Mouse (Mus musculus) limb, embryonic 10.5 days (tissue): ENCODE data around the gene Elp4. TPM values are rescaled to one million over a fixed set of nuclear protein-coding genes. Genes with fewer than 3 reads are reported as not detected.

Experiments used
- DNase-seq: peaks from one replicate; pipeline ENCODE4 v3.0.0-alpha.2; 2017; ENCODE audit warnings: low spot score
- H3K27ac ChIP-seq: fragments of 300-500 bp; sonication (generic); 2 replicates; pipeline ENCODE4 v1.5.1; 2016; ENCODE audit warnings: mild to moderate bottlenecking
- H3K27me3 ChIP-seq: fragments of 300-500 bp; sonication (generic); 2 replicates; pipeline ENCODE4 v1.6.1; 2016; ENCODE audit warnings: low read depth, mild to moderate bottlenecking; ENCODE audit not compliant: poor library complexity, severe bottlenecking
- H3K36me3 ChIP-seq: fragments of 300-500 bp; sonication (generic); 2 replicates; pipeline ENCODE4 v1.6.1; 2016; ENCODE audit warnings: mild to moderate bottlenecking, moderate library complexity
- H3K4me1 ChIP-seq: fragments of 300-500 bp; sonication (generic); 2 replicates; pipeline ENCODE4 v1.6.1; 2016
- H3K4me3 ChIP-seq: fragments of 300-500 bp; sonication (generic); 2 replicates; pipeline ENCODE4 v1.5.1; 2016; ENCODE audit warnings: mild to moderate bottlenecking, moderate library complexity
- H3K9me3 ChIP-seq: fragments of 300-500 bp; sonication (generic); replicated peaks from 2 replicates; pipeline ENCODE4 v1.6.1; 2016; ENCODE audit warnings: mild to moderate bottlenecking
- WGBS: fragments of 180-500 bp; shearing (Covaris S2); methylation state at CpG from one replicate; pipeline ENCODE4 v1.1.7; 2016; 5-methylcytosine and 5-hydroxymethylcytosine counted together
- polyA plus RNA-seq: library from polyadenylated mRNA; unstranded; fragments of >200 nt; fragmentation: Nextera tagmentation; extraction: Ambion mirVana; gene quantifications from 2 replicates; pipeline ENCODE4 v1.2.1, GENCODE M21; 2016

Gene Elp4
- polyA plus RNA-seq, 1 experiment from 2014 or later = 48.7 TPM

DNA sequence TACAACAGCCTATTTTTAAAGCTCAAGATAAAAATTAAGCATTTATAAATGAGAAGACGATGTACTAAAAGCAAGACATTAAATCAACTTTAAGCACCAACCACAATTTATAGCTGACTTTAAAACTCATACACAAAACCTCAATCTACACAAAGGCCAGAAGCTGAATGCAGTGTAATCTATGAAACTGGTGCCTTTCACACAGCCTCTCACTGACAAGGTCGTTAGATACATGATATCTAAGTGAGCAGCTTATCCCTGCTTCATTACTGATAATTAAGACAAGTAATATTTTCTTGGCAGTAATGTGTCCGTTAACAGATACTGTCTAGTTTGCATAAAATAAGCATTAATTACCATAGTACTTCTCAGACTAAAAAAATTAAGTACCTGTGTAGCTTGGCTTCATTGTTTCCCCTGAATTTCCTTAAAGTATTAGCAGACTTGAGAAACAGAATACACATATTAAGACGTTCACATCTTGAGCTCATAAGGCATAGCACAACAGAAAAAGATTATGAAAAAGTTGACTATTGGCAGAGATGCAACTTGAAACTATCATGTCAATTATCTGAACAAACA is 134.5 kb downstream of the Elp4 start:
- Histone ChIP-seq H3K9me3 (no peaks in the 10 kb centered on the region), H3K27ac (no peak overlapping the region), H3K4me1 (no peaks in the 10 kb centered on the region), H3K27me3 (no peaks in the 10 kb centered on the region), H3K36me3 (no peaks in the 10 kb centered on the region), H3K4me3 (no peak overlapping the region)
- no peak for DNase-seq
- 86% methylated on average over 4 of the region's 4 CpGs for WGBS

GRCm38 (mm10) chr2:105753512-105753911 is 150.9 kb downstream of the Elp4 start:
- H3K36me3 ChIP-seq = no peaks in the 10 kb centered on the region
- H3K27me3 ChIP-seq = no peaks in the 10 kb centered on the region
- no peak overlapping the region for H3K4me3 ChIP-seq
- no peak overlapping the region for H3K27ac ChIP-seq
- no peaks in the 10 kb centered on the region for H3K4me1 ChIP-seq
- DNase-seq = no peak
- no peaks in the 10 kb centered on the region for H3K9me3 ChIP-seq
- WGBS = 85% methylated on average over 1 of the region's 1 CpGs

GRCm38 (mm10) chr2:105749111-105749510 is 155.3 kb downstream of the Elp4 start:
- Histone ChIP-seq H3K4me1 (no peaks in the 10 kb centered on the region), H3K4me3 (no peak overlapping the region), H3K36me3 (no peaks in the 10 kb centered on the region), H3K27me3 (no peaks in the 10 kb centered on the region), H3K27ac (no peak overlapping the region), H3K9me3 (no peaks in the 10 kb centered on the region)
- WGBS = 90% methylated on average over 5 of the region's 5 CpGs
- no peak for DNase-seq

GRCm38 (mm10) chr2:105746896-105747295 is 157.5 kb downstream of the Elp4 start:
- H3K4me1 ChIP-seq = no peaks in the 10 kb centered on the region
- no peak overlapping the region for H3K4me3 ChIP-seq
- 71% methylated on average over 7 of the region's 7 CpGs for WGBS
- no peak overlapping the region for H3K27ac ChIP-seq
- DNase-seq = no peak
- H3K27me3 ChIP-seq = no peaks in the 10 kb centered on the region
- no peaks in the 10 kb centered on the region for H3K36me3 ChIP-seq
- H3K9me3 ChIP-seq = no peaks in the 10 kb centered on the region

- no peaks in the 10 kb centered on the region for H3K36me3 ChIP-seq
- H3K27me3 ChIP-seq = no peaks in the 10 kb centered on the region
- no peak for DNase-seq
- no peaks in the 10 kb centered on the region for H3K9me3 ChIP-seq
- no peak overlapping the region for H3K4me3 ChIP-seq
- no peaks in the 10 kb centered on the region for H3K4me1 ChIP-seq
- no peak overlapping the region for H3K27ac ChIP-seq
Measured at GRCm38 (mm10) chr2:105736166-105736565, 168.2 kb downstream of the Elp4 start.

DNA sequence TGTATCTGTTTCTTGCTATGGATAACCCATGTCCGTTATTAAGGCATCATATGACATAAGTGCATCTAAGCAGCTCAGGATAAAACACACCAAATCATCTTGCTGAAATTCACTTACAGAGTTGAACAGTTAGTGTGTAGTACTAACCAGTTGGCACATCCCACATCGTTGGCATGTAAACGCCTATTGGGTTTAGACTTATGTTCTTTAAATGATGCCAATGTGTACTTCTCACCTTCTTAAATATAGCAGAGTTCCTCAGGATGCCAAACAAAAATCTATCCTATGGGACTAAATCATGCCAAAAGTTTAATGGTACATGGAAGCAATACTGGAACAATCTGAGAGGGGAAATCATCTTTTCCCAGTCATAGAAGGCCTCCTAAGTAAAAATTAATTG is 173.7 kb downstream of the Elp4 start:
- no peak for DNase-seq
- Histone ChIP-seq H3K36me3 (no peaks in the 10 kb centered on the region), H3K9me3 (no peaks in the 10 kb centered on the region), H3K4me1 (no peaks in the 10 kb centered on the region), H3K4me3 (no peak overlapping the region), H3K27me3 (no peaks in the 10 kb centered on the region), H3K27ac (no peak overlapping the region)
- 95% methylated on average over 3 of the region's 3 CpGs for WGBS

- no peak overlapping the region for H3K4me3 ChIP-seq
- WGBS = 84% methylated on average over 9 of the region's 9 CpGs
- H3K4me1 ChIP-seq = no peaks in the 10 kb centered on the region
- no peak for DNase-seq
- no peak overlapping the region for H3K27ac ChIP-seq
- H3K36me3 ChIP-seq = no peaks in the 10 kb centered on the region
- no peaks in the 10 kb centered on the region for H3K27me3 ChIP-seq
- H3K9me3 ChIP-seq = no peaks in the 10 kb centered on the region
Measured at GRCm38 (mm10) chr2:105726657-105727056, 177.7 kb downstream of the Elp4 start.

DNA sequence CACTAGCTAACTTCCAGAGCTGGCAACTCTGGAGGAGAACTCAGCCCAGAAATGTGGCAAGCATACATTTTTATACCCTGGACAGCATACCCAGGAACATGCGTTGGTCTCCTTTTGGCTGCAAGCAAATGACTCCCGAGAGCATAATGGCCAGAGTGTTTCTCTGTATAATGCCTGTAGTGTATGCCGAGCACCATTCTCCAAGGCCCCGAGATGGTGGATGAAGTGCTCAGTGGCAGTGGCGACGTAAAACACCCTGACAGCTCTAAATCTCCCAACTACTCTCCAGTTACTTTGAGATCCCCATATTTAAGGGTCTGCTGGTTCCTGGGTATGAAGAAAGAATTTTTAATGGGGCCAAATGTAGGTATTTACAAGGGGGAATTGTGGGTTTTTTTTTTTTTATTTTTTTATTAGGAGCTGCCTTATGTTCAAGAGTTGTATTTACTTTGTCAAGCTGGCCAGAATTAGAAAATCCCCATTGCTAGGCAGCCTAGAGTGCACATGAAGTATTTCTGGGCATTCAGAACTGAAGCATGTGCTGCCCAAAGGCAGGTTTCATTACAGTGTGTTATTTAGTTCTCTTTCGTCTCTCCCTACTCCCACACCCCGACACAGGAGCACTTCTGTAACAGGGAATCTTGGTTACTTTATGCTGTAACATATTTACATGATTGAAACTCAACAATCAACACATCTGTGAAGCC is 188.8 kb downstream of the Elp4 start:
- Histone ChIP-seq H3K9me3 (no peaks in the 10 kb centered on the region), H3K27me3 (no peaks in the 10 kb centered on the region), H3K36me3 (no peaks in the 10 kb centered on the region), H3K4me3 (no peak overlapping the region), H3K27ac (no peak overlapping the region), H3K4me1 (no peaks in the 10 kb centered on the region)
- WGBS = 82% methylated on average over 8 of the region's 8 CpGs
- DNase-seq = no peak

DNA sequence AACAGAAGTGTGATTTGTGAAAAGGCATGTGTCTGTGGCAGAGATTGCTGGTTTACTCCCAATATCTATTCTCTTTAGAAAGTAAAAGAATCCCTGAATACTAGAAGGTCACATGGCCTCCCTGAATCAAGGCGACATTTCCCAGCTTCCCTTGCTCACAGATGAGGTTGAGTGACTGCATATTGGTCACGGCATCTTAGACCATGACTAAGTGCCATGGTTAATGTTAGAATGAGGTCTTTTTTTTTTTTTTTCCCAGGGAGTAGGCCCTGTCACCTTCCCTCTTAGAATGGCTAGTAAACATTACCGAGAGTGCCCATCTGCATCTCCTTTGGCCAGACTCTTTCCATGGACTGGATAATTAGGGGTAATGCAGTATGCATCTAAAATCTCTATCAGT is 193.9 kb downstream of the Elp4 start:
- Histone ChIP-seq H3K4me1 (no peaks in the 10 kb centered on the region), H3K27me3 (no peaks in the 10 kb centered on the region), H3K27ac (no peak overlapping the region), H3K36me3 (no peaks in the 10 kb centered on the region), H3K4me3 (no peak overlapping the region), H3K9me3 (no peaks in the 10 kb centered on the region)
- DNase-seq = no peak
- 90% methylated on average over 3 of the region's 3 CpGs for WGBS

DNA sequence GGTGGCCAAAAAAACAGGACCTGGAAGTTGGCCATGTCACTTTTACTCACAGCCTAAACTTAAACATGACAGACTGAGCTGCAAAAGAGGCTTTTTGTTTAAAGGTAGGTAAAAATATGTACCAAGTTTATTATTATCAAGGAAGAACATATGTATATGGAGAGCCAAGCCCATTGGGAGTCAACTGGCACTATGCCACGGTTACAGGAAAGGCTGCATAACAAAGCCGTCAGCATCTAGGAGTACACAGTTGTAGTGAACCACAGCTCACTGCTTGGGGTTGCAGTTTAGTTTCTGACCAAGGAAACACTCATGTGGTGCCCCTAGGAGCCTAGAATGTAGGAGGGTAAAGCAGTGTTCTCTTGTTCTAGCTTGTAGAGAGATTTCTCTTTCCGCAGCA is 195.2 kb downstream of the Elp4 start:
- no peaks in the 10 kb centered on the region for H3K27me3 ChIP-seq
- 97% methylated on average over 3 of the region's 3 CpGs for WGBS
- no peak overlapping the region for H3K4me3 ChIP-seq
- DNase-seq = no peak
- no peaks in the 10 kb centered on the region for H3K9me3 ChIP-seq
- no peak overlapping the region for H3K27ac ChIP-seq
- H3K4me1 ChIP-seq = no peaks in the 10 kb centered on the region
- no peaks in the 10 kb centered on the region for H3K36me3 ChIP-seq

DNA sequence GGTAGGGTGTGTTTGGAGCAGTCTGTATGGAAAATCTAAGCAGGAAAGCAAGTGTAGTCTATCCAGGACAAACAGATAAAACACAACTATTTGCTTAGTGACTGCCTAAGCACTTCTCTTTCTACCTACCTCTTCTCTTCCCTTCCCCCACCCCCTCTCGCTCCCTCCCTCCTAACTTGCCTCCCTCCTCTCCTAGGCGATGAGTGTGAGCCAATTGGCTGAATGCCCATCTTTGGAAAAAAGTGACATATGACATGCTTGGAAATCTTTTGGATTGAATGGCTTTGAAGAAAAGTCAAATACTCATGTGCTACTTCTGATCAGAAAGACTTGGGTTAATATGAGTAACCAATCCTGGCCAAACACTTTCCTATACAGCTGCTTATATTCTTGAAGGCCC is 199.0 kb downstream of the Elp4 start:
- no peaks in the 10 kb centered on the region for H3K36me3 ChIP-seq
- no peaks in the 10 kb centered on the region for H3K4me1 ChIP-seq
- WGBS = 79% methylated on average over 2 of the region's 2 CpGs
- no peak overlapping the region for H3K27ac ChIP-seq
- H3K27me3 ChIP-seq = no peaks in the 10 kb centered on the region
- no peak overlapping the region for H3K4me3 ChIP-seq
- no peaks in the 10 kb centered on the region for H3K9me3 ChIP-seq
- DNase-seq = no peak

DNA sequence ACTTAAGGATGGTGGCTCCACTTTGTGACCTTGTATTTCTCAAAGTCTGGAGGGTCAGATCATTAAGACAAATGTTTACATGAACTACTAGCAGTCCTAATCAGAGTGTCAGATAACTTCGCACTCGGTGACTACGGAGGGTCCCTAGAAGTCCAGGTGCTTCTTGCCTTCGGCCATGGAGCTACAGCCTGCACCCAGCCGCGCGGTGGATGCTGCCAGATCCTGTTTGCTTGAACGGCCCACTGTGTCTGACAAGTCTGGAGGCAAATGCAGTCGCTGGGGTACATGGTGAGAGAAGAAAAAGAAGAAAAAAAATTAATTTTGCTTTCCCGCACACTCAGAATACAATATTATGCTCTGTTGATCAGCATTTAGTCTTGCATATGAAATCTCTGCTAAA is 201.8 kb downstream of the Elp4 start:
- no peaks in the 10 kb centered on the region for H3K9me3 ChIP-seq
- H3K36me3 ChIP-seq = no peaks in the 10 kb centered on the region
- DNase-seq = no peak
- no peaks in the 10 kb centered on the region for H3K27me3 ChIP-seq
- no peaks in the 10 kb centered on the region for H3K4me1 ChIP-seq
- H3K4me3 ChIP-seq = no peak overlapping the region
- WGBS = 85% methylated on average over 10 of the region's 10 CpGs
- H3K27ac ChIP-seq = no peak overlapping the region

DNA sequence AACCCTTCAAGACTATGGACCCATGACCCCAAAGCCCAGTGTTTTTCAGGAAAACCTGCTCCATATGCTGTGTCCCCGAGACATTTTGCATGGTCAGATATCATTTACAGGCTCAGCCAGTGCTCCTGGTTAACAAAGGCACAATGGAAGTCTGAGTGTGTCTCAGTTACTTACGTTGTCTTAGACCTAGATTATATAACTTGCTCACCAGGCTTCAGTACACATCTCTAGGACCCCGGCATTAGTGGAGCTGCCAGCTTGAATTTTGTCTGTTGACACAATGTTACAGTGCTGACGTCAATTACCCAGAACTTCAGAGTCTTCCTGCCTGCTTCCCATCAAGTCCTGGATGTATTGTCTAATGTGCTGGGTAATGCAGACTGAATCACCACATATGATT is 202.6 kb downstream of the Elp4 start:
- Histone ChIP-seq H3K36me3 (no peaks in the 10 kb centered on the region), H3K27ac (no peak overlapping the region), H3K9me3 (no peaks in the 10 kb centered on the region), H3K4me3 (no peak overlapping the region), H3K4me1 (no peaks in the 10 kb centered on the region), H3K27me3 (no peaks in the 10 kb centered on the region)
- DNase-seq = no peak
- 80% methylated on average over 4 of the region's 4 CpGs for WGBS

- Histone ChIP-seq H3K27me3 (peaks cover 3% of the 10 kb centered on the region), H3K4me3 (no peak overlapping the region), H3K27ac (no peak overlapping the region), H3K4me1 (peaks cover 2% of the 10 kb centered on the region; the same call in 1 of the 2 replicates), H3K36me3 (no peaks in the 10 kb centered on the region), H3K9me3 (no peaks in the 10 kb centered on the region)
- 77% methylated on average over 2 of the region's 2 CpGs for WGBS
- DNase-seq = no peak
Measured at GRCm38 (mm10) chr2:105698631-105699030, 205.7 kb downstream of the Elp4 start.
